Mouse (Mus musculus): Measurements from ENCODE around the gene Atf7ip. TPM values are rescaled to one million over a fixed set of nuclear protein-coding genes. Genes with fewer than 3 reads are reported as not detected.

Atf7ip gene
- polyA plus RNA-seq, 1 experiment from 2014 or later, result 47.0 TPM

- Histone ChIP-seq H3K4me2 (ENCODE audit: low read length) (no peak overlapping the region), H3K9me3 (ENCODE audit: control insufficient read depth, low read length) (peaks cover 11% of the 10 kb centered on the region), H3K27ac (replicated peaks in 1 of 2; ENCODE audit: control insufficient read depth in 1 of 2, insufficient read depth in 1 of 2, low read depth in 2 of 2, low read length in 2 of 2) (no peak overlapping the region), H3K4me1 (ENCODE audit: control insufficient read depth in 2 of 2, insufficient read depth in 2 of 2, low read length in 2 of 2) (peaks cover 0 to 4% of the 10 kb centered on the region in 2 experiments; a peak in 1 of 4 replicates), H3K9ac (ENCODE audit: low read length) (no peak overlapping the region), H3K27me3 (ENCODE audit: control insufficient read depth, insufficient read depth, low read length) (no peaks in the 10 kb centered on the region), H3K4me3 (ENCODE audit: control insufficient read depth in 1 of 2, insufficient read depth in 1 of 2, low read depth in 1 of 2, low read length in 2 of 2) (no peak overlapping the region), H3K36me3 (ENCODE audit: control insufficient read depth, insufficient read depth, low read length) (no peaks in the 10 kb centered on the region)
- ATAC-seq (ENCODE audit: insufficient number of reproducible peaks, insufficient read depth, low FRiP score, low read depth), result no peak
- 89% methylated on average over 6 of the region's 6 CpGs for WGBS
These were observed 10.7 kb downstream of the Atf7ip start for GRCm38 (mm10) chr6:136516626-136517025.

- no peaks in the 10 kb centered on the region for H3K27me3 ChIP-seq (ENCODE audit: control insufficient read depth, insufficient read depth, low read length)
- H3K4me3 ChIP-seq (ENCODE audit: control insufficient read depth in 1 of 2, insufficient read depth in 1 of 2, low read depth in 1 of 2, low read length in 2 of 2), result no peak overlapping the region
- H3K4me2 ChIP-seq (ENCODE audit: low read length), result no peak overlapping the region
- H3K36me3 ChIP-seq (ENCODE audit: control insufficient read depth, insufficient read depth, low read length), result no peaks in the 10 kb centered on the region
- H3K9me3 ChIP-seq (ENCODE audit: control insufficient read depth, low read length), result peaks cover 11% of the 10 kb centered on the region
- no peak for ATAC-seq (ENCODE audit: insufficient number of reproducible peaks, insufficient read depth, low FRiP score, low read depth)
- H3K27ac ChIP-seq (replicated peaks in 1 of 2; ENCODE audit: control insufficient read depth in 1 of 2, insufficient read depth in 1 of 2, low read depth in 2 of 2, low read length in 2 of 2), result no peak overlapping the region
- no peak overlapping the region for H3K9ac ChIP-seq (ENCODE audit: low read length)
- H3K4me1 ChIP-seq (ENCODE audit: control insufficient read depth in 2 of 2, insufficient read depth in 2 of 2, low read length in 2 of 2), result peaks cover under 1 to 9% of the 10 kb centered on the region in 2 experiments; a peak in 2 of 4 replicates
These were observed 11.3 kb downstream of the Atf7ip start for GRCm38 (mm10) chr6:136517221-136517620.

- Histone ChIP-seq H3K4me2 (ENCODE audit: low read length) (peak overlapping the region; percentile 53), H3K27me3 (ENCODE audit: control insufficient read depth, insufficient read depth, low read length) (no peaks in the 10 kb centered on the region), H3K27ac (replicated peaks in 1 of 2; ENCODE audit: control insufficient read depth in 1 of 2, insufficient read depth in 1 of 2, low read depth in 2 of 2, low read length in 2 of 2) (peak overlapping the region; percentile 96 to 100), H3K9ac (ENCODE audit: low read length) (peak overlapping the region; percentile 78), H3K36me3 (ENCODE audit: control insufficient read depth, insufficient read depth, low read length) (peaks cover 9% of the 10 kb centered on the region), H3K4me3 (ENCODE audit: control insufficient read depth in 1 of 2, insufficient read depth in 1 of 2, low read depth in 1 of 2, low read length in 2 of 2) (peak overlapping the region; percentile 56 to 99), H3K9me3 (ENCODE audit: control insufficient read depth, low read length) (peaks cover 10% of the 10 kb centered on the region), H3K4me1 (ENCODE audit: control insufficient read depth in 2 of 2, insufficient read depth in 2 of 2, low read length in 2 of 2) (peaks cover 4 to 18% of the 10 kb centered on the region in 2 experiments; a peak in 2 of 4 replicates)
- ATAC-seq (ENCODE audit: insufficient number of reproducible peaks, insufficient read depth, low FRiP score, low read depth), result peak; percentile 93
- under 1% methylated on average over 59 of the region's 59 CpGs for WGBS
These were observed 12.7 kb downstream of the Atf7ip start for GRCm38 (mm10) chr6:136518537-136519246.

GRCm38 (mm10) chr6:136519254-136519653 lies 13.3 kb downstream of the Atf7ip start:
- WGBS, result 2% methylated on average over 17 of the region's 17 CpGs
- H3K4me3 ChIP-seq (ENCODE audit: control insufficient read depth in 1 of 2, insufficient read depth in 1 of 2, low read depth in 1 of 2, low read length in 2 of 2), result peak overlapping the region; percentile 56 to 99
- H3K9ac ChIP-seq (ENCODE audit: low read length), result peak overlapping the region; percentile 78
- peaks cover 4% of the 10 kb centered on the region for H3K9me3 ChIP-seq (ENCODE audit: control insufficient read depth, low read length)
- ATAC-seq (ENCODE audit: insufficient number of reproducible peaks, insufficient read depth, low FRiP score, low read depth), result no peak
- peak overlapping the region; percentile 53 for H3K4me2 ChIP-seq (ENCODE audit: low read length)
- no peaks in the 10 kb centered on the region for H3K27me3 ChIP-seq (ENCODE audit: control insufficient read depth, insufficient read depth, low read length)
- peaks cover 9% of the 10 kb centered on the region for H3K36me3 ChIP-seq (ENCODE audit: control insufficient read depth, insufficient read depth, low read length)
- H3K4me1 ChIP-seq (ENCODE audit: control insufficient read depth in 2 of 2, insufficient read depth in 2 of 2, low read length in 2 of 2), result peaks cover 4 to 18% of the 10 kb centered on the region in 2 experiments; a peak in 2 of 4 replicates
- H3K27ac ChIP-seq (replicated peaks in 1 of 2; ENCODE audit: control insufficient read depth in 1 of 2, insufficient read depth in 1 of 2, low read depth in 2 of 2, low read length in 2 of 2), result peak overlapping the region; percentile 96 to 100

- Histone ChIP-seq H3K27ac (replicated peaks in 1 of 2; ENCODE audit: control insufficient read depth in 1 of 2, insufficient read depth in 1 of 2, low read depth in 2 of 2, low read length in 2 of 2) (no peak overlapping the region), H3K9ac (ENCODE audit: low read length) (no peak overlapping the region), H3K4me2 (ENCODE audit: low read length) (peak overlapping the region; percentile 56), H3K9me3 (ENCODE audit: control insufficient read depth, low read length) (no peaks in the 10 kb centered on the region), H3K27me3 (ENCODE audit: control insufficient read depth, insufficient read depth, low read length) (no peaks in the 10 kb centered on the region), H3K4me1 (ENCODE audit: control insufficient read depth in 2 of 2, insufficient read depth in 2 of 2, low read length in 2 of 2) (peaks cover 7 to 24% of the 10 kb centered on the region in 2 experiments), H3K36me3 (ENCODE audit: control insufficient read depth, insufficient read depth, low read length) (peaks cover 16% of the 10 kb centered on the region), H3K4me3 (ENCODE audit: control insufficient read depth in 1 of 2, insufficient read depth in 1 of 2, low read depth in 1 of 2, low read length in 2 of 2) (peak overlapping the region in 1 of 2 experiments; percentile 30; a peak in 3 of 4 replicates)
- no peak for ATAC-seq (ENCODE audit: insufficient number of reproducible peaks, insufficient read depth, low FRiP score, low read depth)
- WGBS, result 66% methylated on average over 2 of the region's 2 CpGs
These were observed 14.4 kb downstream of the Atf7ip start for GRCm38 (mm10) chr6:136520361-136520760.

GRCm38 (mm10) chr6:136521681-136522080 lies 15.7 kb downstream of the Atf7ip start:
- Histone ChIP-seq H3K27ac (replicated peaks in 1 of 2; ENCODE audit: control insufficient read depth in 1 of 2, insufficient read depth in 1 of 2, low read depth in 2 of 2, low read length in 2 of 2) (no peak overlapping the region), H3K27me3 (ENCODE audit: control insufficient read depth, insufficient read depth, low read length) (no peaks in the 10 kb centered on the region), H3K9ac (ENCODE audit: low read length) (no peak overlapping the region), H3K4me2 (ENCODE audit: low read length) (no peak overlapping the region), H3K36me3 (ENCODE audit: control insufficient read depth, insufficient read depth, low read length) (peaks cover 21% of the 10 kb centered on the region), H3K4me3 (ENCODE audit: control insufficient read depth in 1 of 2, insufficient read depth in 1 of 2, low read depth in 1 of 2, low read length in 2 of 2) (no peak overlapping the region), H3K9me3 (ENCODE audit: control insufficient read depth, low read length) (no peaks in the 10 kb centered on the region), H3K4me1 (ENCODE audit: control insufficient read depth in 2 of 2, insufficient read depth in 2 of 2, low read length in 2 of 2) (peaks cover 7 to 24% of the 10 kb centered on the region in 2 experiments)
- no peak for ATAC-seq (ENCODE audit: insufficient number of reproducible peaks, insufficient read depth, low FRiP score, low read depth)

GRCm38 (mm10) chr6:136522658-136523057 lies 16.7 kb downstream of the Atf7ip start:
- 69% methylated on average over 5 of the region's 5 CpGs for WGBS
- H3K4me2 ChIP-seq (ENCODE audit: low read length), result no peak overlapping the region

More at GRCm38 (mm10) chr6:136522658-136523057, 16.7 kb downstream of the Atf7ip start:
- Histone ChIP-seq H3K36me3 (ENCODE audit: control insufficient read depth, insufficient read depth, low read length) (peaks cover 21% of the 10 kb centered on the region), H3K4me3 (ENCODE audit: control insufficient read depth in 1 of 2, insufficient read depth in 1 of 2, low read depth in 1 of 2, low read length in 2 of 2) (no peak overlapping the region), H3K9me3 (ENCODE audit: control insufficient read depth, low read length) (0 out of 2 replicates have a peak, but pooled peaks cover 3% of the 10 kb centered on the region), H3K4me1 (ENCODE audit: control insufficient read depth in 2 of 2, insufficient read depth in 2 of 2, low read length in 2 of 2) (peaks cover 7 to 24% of the 10 kb centered on the region in 2 experiments), H3K27ac (replicated peaks in 1 of 2; ENCODE audit: control insufficient read depth in 1 of 2, insufficient read depth in 1 of 2, low read depth in 2 of 2, low read length in 2 of 2) (peak overlapping the region; percentile 5 to 46; a peak in 3 of 4 replicates), H3K9ac (ENCODE audit: low read length) (no peak overlapping the region), H3K27me3 (ENCODE audit: control insufficient read depth, insufficient read depth, low read length) (no peaks in the 10 kb centered on the region)
- no peak for ATAC-seq (ENCODE audit: insufficient number of reproducible peaks, insufficient read depth, low FRiP score, low read depth)

Measured in heart, embryonic 14.5 days (tissue).